In genomic region chr12:84456911-84457310, GRCm38 (mm10) we compare ENCODE assay signal across 11 mouse cellular contexts. TPM values are rescaled to one million over a fixed set of nuclear protein-coding genes. Genes with fewer than 3 reads are reported as not detected.
"Had no signal": no experiment of that assay in that cellular context is flagged by ENCODE, and none has a peak within 500 bp of the region (broad histone marks: within the 10 kb centered on the region; RNA-seq: fewer than 3 reads in every experiment).

No protein-coding gene starts in this region.

- DNase-seq: kidney, postnatal 25 days; layer of hippocampus, adult 9-11 months; liver; lung, adult 18-20 months; lung, postnatal 10 days; lung, postnatal 36 days; retina, postnatal 1 day; right cerebral cortex, postnatal 25 days; spleen, adult 18-20 months; thymus, postnatal 25 days had no signal

RNA-seq across cellular contexts. Expression of gene Bbof1, which starts 48.0 kb away (rescaled TPM):
- total RNA-seq: monocyte, adult 5-6 weeks had no signal
